Mouse (Mus musculus) kidney, postnatal 14 days (tissue): ENCODE measurements at regions not wholly inside any gene's neighbourhood (a gene's known extent, or its start where the extent isn't known, plus 50 kb on each side); places are given as distances from the start of the nearest gene placed in this dataset.

Experiments used
- DNase-seq: peaks from one replicate; pipeline ENCODE4 v3.0.0; 2022; ENCODE audit warnings: mixed read lengths

GRCm38 (mm10) chr9:56547291-56547977, 129.0 kb downstream of the Hmg20a start:
- DNase-seq, result no peak

DNA sequence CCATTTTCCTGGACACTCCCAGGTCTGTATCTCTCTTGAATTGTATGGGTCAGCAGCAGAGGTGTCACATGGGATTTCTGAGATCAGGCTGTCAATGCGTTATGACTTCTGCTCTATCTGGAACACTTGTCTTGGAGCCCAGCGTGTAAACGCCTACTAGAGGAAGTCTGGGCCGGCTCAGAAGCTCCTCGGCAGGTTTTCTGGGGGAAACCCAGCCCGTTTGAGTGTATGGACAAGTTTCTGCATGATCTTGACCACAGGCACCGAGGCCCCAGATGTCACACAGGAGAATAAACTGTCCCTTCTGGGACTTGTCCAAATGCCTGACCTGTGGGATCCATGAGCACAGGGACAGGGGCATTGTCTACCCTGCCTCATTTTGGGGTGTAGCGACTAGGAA, 131.4 kb downstream of the Hmg20a start:
- no peak for DNase-seq

DNA sequence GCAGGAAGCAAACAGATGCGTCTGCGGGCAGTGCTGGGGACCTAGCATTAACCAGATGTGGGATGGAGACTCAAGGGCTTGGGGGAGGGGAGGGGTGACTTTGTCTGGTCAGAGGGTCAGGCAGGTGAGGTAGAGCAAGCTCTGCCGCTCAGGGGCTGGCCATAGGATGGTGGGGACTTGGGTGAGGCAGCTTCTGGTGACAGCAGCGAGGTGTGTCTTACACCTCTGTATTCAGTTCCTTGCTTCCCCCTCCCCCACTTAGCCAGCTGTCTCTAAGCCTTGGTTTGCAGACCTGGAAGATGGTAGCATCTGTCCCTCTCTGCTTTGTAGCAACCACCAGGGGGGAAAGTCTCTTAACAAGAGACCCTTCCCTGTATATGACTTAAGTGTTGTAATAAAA, 131.8 kb downstream of the Hmg20a start:
- DNase-seq, result no peak

- DNase-seq, result no peak
Measured at GRCm38 (mm10) chr9:56551376-56552186, 133.2 kb downstream of the Hmg20a start.

- no peak for DNase-seq
Measured at GRCm38 (mm10) chr9:56552187-56552686, 133.8 kb downstream of the Hmg20a start.

DNA sequence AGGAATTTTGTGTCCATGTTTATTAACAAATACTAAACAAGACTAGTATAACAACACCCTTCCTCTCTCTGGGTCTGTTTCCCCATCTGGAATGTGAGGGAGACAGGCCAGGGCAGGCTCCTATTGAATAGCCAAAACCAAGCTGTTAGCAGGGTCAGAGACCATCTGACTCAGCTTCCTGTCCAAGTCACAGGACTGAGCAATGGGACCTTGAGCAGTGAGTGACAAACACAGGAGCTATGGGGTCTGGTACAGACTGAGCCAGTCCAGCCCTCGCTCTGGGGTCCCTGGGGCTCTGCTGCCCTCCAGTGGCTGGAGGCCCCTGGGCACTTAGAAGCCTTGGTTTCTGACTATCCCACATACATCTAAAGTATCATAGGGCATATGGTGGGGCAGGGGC, 134.4 kb downstream of the Hmg20a start:
- DNase-seq, result peak; percentile 89

DNA sequence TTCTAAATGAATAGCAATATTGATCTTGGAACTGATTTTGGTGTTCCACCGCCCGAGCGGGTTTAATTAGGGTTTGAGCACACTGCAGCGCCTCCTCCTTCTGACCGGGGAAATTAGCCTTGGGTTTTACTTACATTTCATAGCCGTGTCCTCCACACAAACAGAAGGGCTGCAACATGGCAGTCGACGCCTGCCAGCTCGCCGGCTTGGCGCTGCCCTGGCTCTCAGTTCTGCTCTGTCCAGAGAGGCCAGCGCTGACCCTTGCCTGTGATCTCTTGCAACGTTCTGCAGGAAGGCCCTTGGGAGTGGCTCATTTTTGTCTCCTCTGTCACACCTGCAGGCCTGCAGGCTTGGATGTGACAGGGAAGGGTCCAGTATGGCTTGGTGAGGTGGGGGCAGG, 135.2 kb downstream of the Hmg20a start:
- no peak for DNase-seq

GRCm38 (mm10) chr9:56554096-56554495, 135.7 kb downstream of the Hmg20a start:
- no peak for DNase-seq

- DNase-seq, result no peak
Measured at GRCm38 (mm10) chr9:56559618-56560144, 141.3 kb downstream of the Hmg20a start.

GRCm38 (mm10) chr9:56562440-56562839, 144.0 kb downstream of the Hmg20a start:
- no peak for DNase-seq

- no peak for DNase-seq
Measured at GRCm38 (mm10) chr9:56564048-56564737, 145.8 kb downstream of the Hmg20a start.
